Mouse (Mus musculus) forebrain, embryonic 11.5 days (tissue): Measurements from ENCODE around the gene Ppp1r36. TPM values are rescaled to one million over a fixed set of nuclear protein-coding genes. Genes with fewer than 3 reads are reported as not detected.

Experiments
- ATAC-seq: fragments of 200-750 bp; cut with Nextera tagmentation; replicated peaks from 2 replicates; pipeline ENCODE4 v1.8.0; 2017; ENCODE audit warnings: moderate TSS enrichment; ENCODE audit not compliant: low FRiP score
- DNase-seq: peaks from one replicate; pipeline ENCODE4 v3.0.0-alpha.2; 2017; ENCODE audit warnings: low spot score
- H3K27ac ChIP-seq: fragments of 300-500 bp; sonication (generic); 2 replicates; pipeline ENCODE4 v1.5.1; 2014; ENCODE audit warnings: low read depth, low read length
- H3K27me3 ChIP-seq: fragments of 300-500 bp; sonication (generic); 2 replicates; pipeline ENCODE4 v1.6.1; 2014; ENCODE audit warnings: mild to moderate bottlenecking, low read length, mixed read lengths; ENCODE audit not compliant: control insufficient read depth, insufficient read depth
- H3K36me3 ChIP-seq: fragments of 300-500 bp; sonication (generic); 2 replicates; pipeline ENCODE4 v1.6.1; 2014; ENCODE audit warnings: mild to moderate bottlenecking, low read length, moderate library complexity, mixed read lengths; ENCODE audit not compliant: control insufficient read depth, insufficient read depth
- H3K4me1 ChIP-seq: fragments of 300-500 bp; sonication (generic); replicated peaks from 2 replicates; pipeline ENCODE4 v1.6.1; 2014; ENCODE audit warnings: low read length, mixed read lengths; ENCODE audit not compliant: control insufficient read depth, insufficient read depth
- H3K4me2 ChIP-seq: fragments of 300-500 bp; sonication (generic); 2 replicates; pipeline ENCODE4 v1.6.1; 2014; ENCODE audit warnings: low read depth, mild to moderate bottlenecking, low read length, moderate library complexity, mixed read lengths; ENCODE audit not compliant: severe bottlenecking
- H3K4me3 ChIP-seq: fragments of 300-500 bp; sonication (generic); 2 replicates; pipeline ENCODE4 v1.5.1; 2014; ENCODE audit warnings: low read depth, low read length
- H3K9ac ChIP-seq: fragments of 300-500 bp; sonication (generic); 2 replicates; pipeline ENCODE4 v1.6.1; 2014; ENCODE audit warnings: low read length
- H3K9me3 ChIP-seq: fragments of 300-500 bp; sonication (generic); 2 replicates; pipeline ENCODE4 v1.6.1; 2016; ENCODE audit warnings: low read length, mixed read lengths; ENCODE audit not compliant: control insufficient read depth
- WGBS: fragments of 180-500 bp; shearing (Covaris S2); extraction: QIAGEN DNeasy Blood & Tissue Kit; methylation state at CpG from one replicate; pipeline ENCODE4 v1.1.7; 2014; 5-methylcytosine and 5-hydroxymethylcytosine counted together
- polyA plus RNA-seq: library from polyadenylated mRNA; unstranded; fragments of >200 nt; fragmentation: Nextera tagmentation; extraction: Ambion mirVana; gene quantifications from 2 replicates; pipeline ENCODE4 v1.2.1, GENCODE M21; 2014

Ppp1r36 gene
- polyA plus RNA-seq, 1 experiment from 2014 or later = 0.56 TPM

GRCm38 (mm10) chr12:76385342-76385741 is 32.0 kb upstream of the Ppp1r36 start:
- ATAC-seq = no peak
- no peaks in the 10 kb centered on the region for H3K4me1 ChIP-seq
- H3K9ac ChIP-seq = no peak overlapping the region
- no peaks in the 10 kb centered on the region for H3K27me3 ChIP-seq
- WGBS = 93% methylated on average over 8 of the region's 8 CpGs
- no peak overlapping the region for H3K4me3 ChIP-seq
- H3K9me3 ChIP-seq = no peaks in the 10 kb centered on the region
- peaks cover 2% of the 10 kb centered on the region; the same call in 1 of the 2 replicates for H3K36me3 ChIP-seq
- no peak overlapping the region for H3K4me2 ChIP-seq
- no peak overlapping the region for H3K27ac ChIP-seq
- DNase-seq = no peak

- H3K9me3 ChIP-seq = no peaks in the 10 kb centered on the region
- H3K9ac ChIP-seq = no peak overlapping the region
- WGBS = 92% methylated on average over 11 of the region's 11 CpGs
- no peaks in the 10 kb centered on the region for H3K27me3 ChIP-seq
- DNase-seq = no peak
- no peak for ATAC-seq
- no peak overlapping the region for H3K27ac ChIP-seq
- H3K4me3 ChIP-seq = no peak overlapping the region
- H3K4me1 ChIP-seq = no peaks in the 10 kb centered on the region
- peaks cover 2% of the 10 kb centered on the region; the same call in 1 of the 2 replicates for H3K36me3 ChIP-seq
- H3K4me2 ChIP-seq = no peak overlapping the region
Measured at GRCm38 (mm10) chr12:76388794-76389193, 28.5 kb upstream of the Ppp1r36 start.

- Histone ChIP-seq H3K9ac (no peak overlapping the region), H3K36me3 (no peaks in the 10 kb centered on the region; the same call in 1 of the 2 replicates), H3K4me1 (no peaks in the 10 kb centered on the region), H3K27ac (no peak overlapping the region), H3K4me2 (no peak overlapping the region), H3K9me3 (no peaks in the 10 kb centered on the region), H3K27me3 (no peaks in the 10 kb centered on the region), H3K4me3 (no peak overlapping the region)
- DNase-seq (no peak), ATAC-seq (no peak)
- WGBS = 83% methylated on average over 3 of the region's 3 CpGs
Measured at GRCm38 (mm10) chr12:76391595-76392271, 25.6 kb upstream of the Ppp1r36 start.

GRCm38 (mm10) chr12:76392979-76393378 is 24.4 kb upstream of the Ppp1r36 start:
- Histone ChIP-seq H3K4me3 (no peak overlapping the region), H3K4me2 (no peak overlapping the region), H3K9ac (no peak overlapping the region), H3K36me3 (no peaks in the 10 kb centered on the region; the same call in 1 of the 2 replicates), H3K9me3 (no peaks in the 10 kb centered on the region), H3K27me3 (no peaks in the 10 kb centered on the region), H3K4me1 (no peaks in the 10 kb centered on the region), H3K27ac (no peak overlapping the region)
- 83% methylated on average over 5 of the region's 5 CpGs for WGBS
- DNase-seq (no peak), ATAC-seq (no peak)

- H3K9ac ChIP-seq = no peak overlapping the region
- WGBS = 90% methylated on average over 5 of the region's 5 CpGs
- H3K36me3 ChIP-seq = no peaks in the 10 kb centered on the region
Measured at GRCm38 (mm10) chr12:76397281-76397680, 20.1 kb upstream of the Ppp1r36 start.

GRCm38 (mm10) chr12:76401674-76402073 is 15.7 kb upstream of the Ppp1r36 start:
- no peak overlapping the region for H3K27ac ChIP-seq
- DNase-seq (no peak), ATAC-seq (no peak)
- no peak overlapping the region for H3K9ac ChIP-seq
- no peaks in the 10 kb centered on the region for H3K9me3 ChIP-seq
- WGBS = 58% methylated on average over 3 of the region's 3 CpGs
- H3K4me2 ChIP-seq = no peak overlapping the region
- H3K4me1 ChIP-seq = no peaks in the 10 kb centered on the region
- H3K27me3 ChIP-seq = peaks cover 21% of the 10 kb centered on the region
- no peak overlapping the region for H3K4me3 ChIP-seq
- no peaks in the 10 kb centered on the region for H3K36me3 ChIP-seq

More at GRCm38 (mm10) chr12:76397281-76397680, 20.1 kb upstream of the Ppp1r36 start:
- Histone ChIP-seq H3K27ac (no peak overlapping the region), H3K4me3 (no peak overlapping the region), H3K9me3 (no peaks in the 10 kb centered on the region), H3K4me2 (no peak overlapping the region), H3K4me1 (no peaks in the 10 kb centered on the region), H3K27me3 (no peaks in the 10 kb centered on the region)
- DNase-seq = no peak
- ATAC-seq = no peak

- ATAC-seq (peak; percentile 90), DNase-seq (peak; percentile 93)
- Histone ChIP-seq H3K9ac (peak overlapping the region; percentile 60), H3K4me1 (no peaks in the 10 kb centered on the region), H3K27me3 (peaks cover 31% of the 10 kb centered on the region), H3K9me3 (no peaks in the 10 kb centered on the region), H3K4me2 (peak overlapping the region; percentile 71), H3K27ac (peak overlapping the region; percentile 44; the same call in 1 of the 2 replicates), H3K4me3 (peak overlapping the region; percentile 59), H3K36me3 (no peaks in the 10 kb centered on the region)
- WGBS = under 1% methylated on average over 50 of the region's 54 CpGs
Measured at GRCm38 (mm10) chr12:76402991-76403885, 14.1 kb upstream of the Ppp1r36 start.

GRCm38 (mm10) chr12:76403886-76404537 is 13.3 kb upstream of the Ppp1r36 start, which contains the start of gene Hspa2:
TSS of gene Hspa2 (plus strand) at chr12:76404176.
- Histone ChIP-seq H3K4me2 (peak within 1 kb of the TSS; percentile 71), H3K9ac (peak within 1 kb of the TSS; percentile 60), H3K4me1 (no peaks in the 10 kb centered on the region), H3K9me3 (no peaks in the 10 kb centered on the region), H3K36me3 (no peaks in the 10 kb centered on the region), H3K4me3 (peak within 1 kb of the TSS; percentile 59), H3K27me3 (peaks cover 31% of the 10 kb centered on the region), H3K27ac (peak within 1 kb of the TSS; percentile 44; the same call in 1 of the 2 replicates)
- WGBS = under 1% methylated on average over 54 of the region's 54 CpGs
- peak; percentile 97 for ATAC-seq
- DNase-seq = peak; percentile 98
